Mouse (Mus musculus) cerebellum, postnatal 4 days (tissue): ENCODE measurements around the gene Was.
"Not testable (repeated sequence)": the region's sequence is repeated elsewhere in the genome, so short reads cannot be mapped to it uniquely, and the experiment has no call there.

ENCODE experiments used
- DNase-seq, 2 experiments: peaks; one replicate each; pipeline ENCODE4 v3.0.0; 2022; ENCODE audit warnings: low spot score in 2 of 2, mixed read lengths in 1 of 2

The Was gene

GRCm38 (mm10) chrX:8090346-8090953 is at the start of gene Was:
Gene Was (minus strand): TSS chrX:8090498.
- no peak for DNase-seq

- DNase-seq: no peak
Observed at GRCm38 (mm10) chrX:8139480-8139879, 49.2 kb upstream of the Was start.

- no peak for DNase-seq
Observed at GRCm38 (mm10) chrX:8135886-8136285, 45.6 kb upstream of the Was start.

- peak; percentile 38 to 77 for DNase-seq
Observed at GRCm38 (mm10) chrX:8132017-8132976, 42.0 kb upstream of the Was start, which contains the start of gene Wdr13. Gene Wdr13 (minus strand): TSS chrX:8132892.

GRCm38 (mm10) chrX:8131393-8131792 is 41.1 kb upstream of the Was start:
- no peak for DNase-seq

- no peak for DNase-seq
Observed at GRCm38 (mm10) chrX:8125235-8125634, 34.9 kb upstream of the Was start.

- no peak for DNase-seq
Observed at GRCm38 (mm10) chrX:8123821-8124470, 33.6 kb upstream of the Was start.

- DNase-seq: no peak
Observed at GRCm38 (mm10) chrX:8117264-8117663, 27.0 kb upstream of the Was start.

- DNase-seq: no peak
Observed at GRCm38 (mm10) chrX:8115275-8115674, 25.0 kb upstream of the Was start.

GRCm38 (mm10) chrX:8105019-8105418 is 14.7 kb upstream of the Was start:
- DNase-seq: no peak

- no peak for DNase-seq
Observed at GRCm38 (mm10) chrX:8102213-8102668, 11.9 kb upstream of the Was start.

GRCm38 (mm10) chrX:8101017-8101416 is 10.7 kb upstream of the Was start:
- peak; percentile 22 to 73 for DNase-seq

GRCm38 (mm10) chrX:8099435-8099834 is 9.1 kb upstream of the Was start:
- DNase-seq: no peak

- DNase-seq: peak; percentile 77 to 93
Observed at GRCm38 (mm10) chrX:8096787-8097242, 6.5 kb upstream of the Was start.

GRCm38 (mm10) chrX:8096068-8096786 is 5.9 kb upstream of the Was start:
- peak; percentile 49 to 84 for DNase-seq

GRCm38 (mm10) chrX:8095546-8095945 is 5.2 kb upstream of the Was start:
- DNase-seq: no peak

- DNase-seq: not testable (repeated sequence)
Observed at GRCm38 (mm10) chrX:8090954-8091347, 653 bp upstream of the Was start.

GRCm38 (mm10) chrX:8089746-8090145 is 552 bp downstream of the Was start:
- DNase-seq: no peak

GRCm38 (mm10) chrX:8085611-8086010 is 4.7 kb downstream of the Was start:
- DNase-seq: no peak

GRCm38 (mm10) chrX:8084771-8085259 is 5.5 kb downstream of the Was start:
- DNase-seq: no peak

- no peak for DNase-seq
Observed at GRCm38 (mm10) chrX:8075104-8075503, 15.2 kb downstream of the Was start.
